Mouse (Mus musculus) WW6 (cell line): ENCODE data around the gene Rec8.

ENCODE experiments used
- DNase-seq: peaks from one replicate; pipeline ENCODE4 v3.0.0-alpha.2; 2013; ENCODE audit warnings: low read depth, low spot score

Rec8 gene

DNA sequence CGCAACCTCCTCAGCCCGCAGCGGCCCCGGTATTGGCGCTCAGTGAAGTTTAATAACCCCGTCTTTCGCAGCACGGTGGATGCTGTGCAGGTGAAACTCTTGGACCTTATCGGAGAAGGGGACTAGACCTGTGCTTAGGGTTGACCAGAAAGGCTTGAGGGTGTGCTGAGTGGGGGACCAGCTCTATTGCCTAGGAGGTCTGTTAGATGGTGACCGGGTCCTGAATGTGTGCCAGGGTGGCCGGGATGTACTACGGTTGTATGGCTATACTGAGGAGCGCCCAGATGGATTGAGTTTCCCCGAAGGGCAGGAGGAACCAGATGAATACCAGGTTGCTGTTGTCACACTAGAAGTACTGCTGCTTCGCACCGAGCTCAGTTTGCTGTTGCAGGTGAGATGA is 25.6 kb upstream of the Rec8 start:
- DNase-seq, result no peak

DNA sequence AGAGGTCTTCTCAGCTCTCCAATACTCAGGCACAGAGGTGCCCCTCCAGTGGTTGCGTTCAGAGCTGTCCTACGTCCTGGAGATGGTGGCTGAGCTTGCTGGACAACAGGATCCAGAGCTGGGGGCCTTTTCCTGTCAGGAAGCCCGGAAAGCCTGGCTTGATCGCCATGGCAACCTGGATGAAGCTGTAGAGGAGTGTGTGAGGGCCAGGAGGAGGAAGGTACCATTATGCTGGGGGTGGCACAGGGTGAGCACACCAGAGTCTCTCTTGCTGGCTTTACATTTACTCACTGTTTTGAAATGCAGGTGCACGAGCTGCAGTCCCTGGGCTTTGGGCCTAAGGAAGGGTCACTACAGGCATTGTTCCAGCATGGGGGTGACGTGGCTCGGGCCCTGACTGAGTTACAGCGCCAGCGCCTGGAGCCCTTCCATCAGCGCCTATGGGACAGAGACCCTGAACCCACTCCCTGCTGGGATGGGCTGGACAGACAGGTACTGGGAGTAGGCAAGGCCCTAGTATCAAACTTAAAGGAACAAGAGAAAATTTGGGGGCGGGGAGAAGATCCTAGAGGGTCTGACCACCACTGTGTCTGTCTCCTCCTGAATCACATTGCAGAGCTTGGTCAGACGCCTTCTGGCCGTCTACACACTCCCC is 21.7 kb upstream of the Rec8 start:
- DNase-seq, result no peak

- no peak for DNase-seq
Measured at GRCm38 (mm10) chr14:55598521-55599390, 19.1 kb upstream of the Rec8 start.

GRCm38 (mm10) chr14:55603271-55603632 is 14.6 kb upstream of the Rec8 start, which contains the start of gene Irf9:
Gene Irf9, plus strand, starts transcription at chr14:55603571.
- DNase-seq, result no peak

GRCm38 (mm10) chr14:55603633-55604576 is 13.9 kb upstream of the Rec8 start:
- DNase-seq, result peak; percentile 92

- no peak for DNase-seq
Measured at GRCm38 (mm10) chr14:55604823-55605222, 13.0 kb upstream of the Rec8 start.

DNA sequence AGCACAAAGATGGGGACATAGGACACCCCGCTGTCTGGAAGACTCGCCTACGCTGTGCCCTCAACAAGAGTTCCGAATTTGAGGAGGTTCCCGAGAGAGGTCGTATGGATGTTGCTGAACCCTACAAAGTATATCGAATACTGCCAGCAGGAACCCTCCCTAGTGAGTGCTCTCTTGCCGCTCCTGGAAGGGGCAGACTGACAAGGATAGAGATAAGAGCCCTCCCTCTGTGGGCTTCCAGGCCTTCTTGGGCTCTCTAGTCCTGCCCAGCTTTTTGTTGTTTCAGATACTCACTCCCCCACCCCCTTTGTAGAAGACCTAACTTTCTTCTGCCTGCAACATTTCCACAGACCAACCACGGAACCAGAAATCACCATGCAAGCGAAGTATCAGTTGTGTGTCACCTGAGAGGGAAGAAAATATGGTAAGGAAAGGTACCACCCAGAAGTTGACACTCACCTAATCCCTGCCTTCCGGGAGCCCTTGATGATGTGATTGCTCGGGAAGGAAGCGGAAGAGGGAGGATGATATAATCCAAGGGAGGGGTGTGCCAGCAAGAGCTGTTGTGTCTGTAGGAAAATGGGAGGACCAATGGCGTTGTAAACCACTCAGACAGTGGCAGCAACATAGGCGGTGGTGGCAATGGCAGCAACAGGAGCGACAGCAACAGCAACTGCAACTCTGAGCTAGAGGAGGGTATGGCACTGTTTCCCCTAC is 11.9 kb upstream of the Rec8 start:
- DNase-seq, result no peak

DNA sequence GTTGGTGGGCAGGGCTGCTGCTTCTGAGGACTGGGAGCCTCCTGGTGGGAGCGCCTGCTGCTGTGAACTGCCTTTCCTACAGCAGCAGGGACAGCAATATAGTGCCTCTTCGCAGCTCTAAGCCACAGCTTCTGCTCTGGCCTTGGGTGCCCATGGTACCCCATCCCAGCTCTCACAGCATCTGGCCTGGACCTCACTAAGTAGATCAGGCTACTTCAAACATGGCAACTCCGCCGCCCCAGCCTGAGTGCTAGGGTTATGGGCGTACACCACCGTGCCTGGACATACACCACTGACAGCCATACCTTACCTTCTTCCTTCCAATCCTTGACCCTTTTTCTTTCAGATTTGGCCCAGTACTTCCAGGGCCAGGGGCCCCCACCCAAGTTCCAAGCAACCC is 9.5 kb upstream of the Rec8 start:
- DNase-seq, result no peak

DNA sequence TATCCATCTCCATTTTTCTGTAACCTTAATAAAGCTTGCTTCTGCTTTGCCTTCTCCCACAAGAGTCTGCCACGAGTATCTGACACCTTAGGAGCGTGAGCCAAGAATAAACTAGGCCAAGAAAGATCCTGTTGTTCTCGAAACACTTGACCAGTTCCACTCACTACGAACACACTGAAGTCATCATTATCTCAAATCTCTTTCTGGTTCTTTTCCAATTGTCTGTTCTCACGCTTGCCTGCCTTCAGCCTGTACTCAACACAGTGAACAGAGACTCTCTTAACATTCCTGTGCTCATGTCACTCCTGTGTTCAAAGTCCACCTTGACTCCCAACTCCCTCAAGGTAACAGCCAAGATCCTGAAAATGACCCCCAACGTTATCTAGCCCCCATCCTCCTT is 4.5 kb upstream of the Rec8 start:
- DNase-seq, result no peak

DNA sequence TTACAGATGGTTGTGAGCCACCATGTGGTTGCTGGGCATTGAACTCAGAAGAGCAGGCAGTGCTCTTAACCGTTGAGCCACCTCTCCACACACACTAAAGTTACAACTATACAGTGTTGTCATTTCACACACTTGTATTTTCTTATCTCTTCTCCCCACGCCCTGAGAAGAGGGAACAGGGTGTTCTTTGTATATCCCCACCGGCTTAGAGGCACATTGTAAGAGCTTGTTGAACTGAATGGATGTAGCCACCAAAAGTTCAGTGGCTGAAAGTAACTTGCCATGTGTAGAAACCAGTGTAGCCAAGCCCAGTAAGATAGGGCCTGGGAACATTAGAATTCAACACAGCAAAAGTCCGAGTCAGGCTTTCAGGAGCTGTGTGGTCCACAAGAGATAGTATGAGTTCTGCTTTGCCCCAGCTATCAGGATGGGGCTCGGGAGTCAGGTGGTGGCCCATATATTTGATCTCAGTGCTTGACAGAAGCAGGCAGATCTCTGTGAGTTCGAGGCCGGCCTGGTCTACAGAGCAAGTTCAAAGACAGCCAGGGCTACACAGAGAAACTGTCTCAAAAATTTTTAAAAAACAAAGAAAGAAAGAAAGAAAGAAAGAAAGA is 3.2 kb upstream of the Rec8 start:
- no peak for DNase-seq

DNA sequence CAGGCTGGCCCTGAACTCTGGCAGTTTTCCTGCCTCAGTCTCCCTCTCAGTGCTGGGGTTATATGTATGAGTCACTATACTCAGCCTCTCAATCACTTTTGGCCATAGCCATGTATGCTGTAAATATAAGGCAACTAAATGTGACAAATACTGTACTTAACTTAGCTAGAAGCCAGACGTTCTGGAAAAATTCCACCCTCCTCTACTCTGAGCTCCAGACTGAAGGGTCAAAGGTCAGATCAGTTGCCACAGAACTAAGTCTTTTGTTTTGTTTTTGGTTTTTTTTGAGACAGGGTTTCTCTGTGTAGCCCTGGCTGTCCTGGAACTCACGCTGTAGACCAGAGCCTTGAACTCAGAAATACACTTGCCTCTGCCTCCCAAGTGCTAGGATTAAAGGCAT is 2.0 kb upstream of the Rec8 start:
- DNase-seq, result no peak

DNA sequence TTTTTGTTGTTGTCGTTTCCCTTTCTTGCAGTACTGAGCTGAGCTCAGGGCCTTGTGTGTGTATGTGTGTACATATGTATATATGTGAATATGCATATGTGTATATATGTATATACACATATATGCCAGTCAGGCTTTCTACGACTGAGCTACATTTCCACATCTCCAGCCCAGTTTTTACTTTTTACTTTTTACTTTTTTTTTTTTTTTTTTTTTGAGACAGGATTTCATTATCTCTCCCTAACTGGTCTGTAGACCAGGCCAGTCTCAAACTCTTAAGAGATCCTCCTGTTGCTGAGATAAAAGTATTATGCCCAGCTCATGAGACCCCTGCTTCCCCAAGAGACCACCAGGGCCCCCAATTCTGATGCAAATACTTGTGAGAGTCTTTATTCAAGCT is 993 bp upstream of the Rec8 start:
- no peak for DNase-seq

GRCm38 (mm10) chr14:55618486-55619195 is 804 bp downstream of the Rec8 start:
- no peak for DNase-seq

DNA sequence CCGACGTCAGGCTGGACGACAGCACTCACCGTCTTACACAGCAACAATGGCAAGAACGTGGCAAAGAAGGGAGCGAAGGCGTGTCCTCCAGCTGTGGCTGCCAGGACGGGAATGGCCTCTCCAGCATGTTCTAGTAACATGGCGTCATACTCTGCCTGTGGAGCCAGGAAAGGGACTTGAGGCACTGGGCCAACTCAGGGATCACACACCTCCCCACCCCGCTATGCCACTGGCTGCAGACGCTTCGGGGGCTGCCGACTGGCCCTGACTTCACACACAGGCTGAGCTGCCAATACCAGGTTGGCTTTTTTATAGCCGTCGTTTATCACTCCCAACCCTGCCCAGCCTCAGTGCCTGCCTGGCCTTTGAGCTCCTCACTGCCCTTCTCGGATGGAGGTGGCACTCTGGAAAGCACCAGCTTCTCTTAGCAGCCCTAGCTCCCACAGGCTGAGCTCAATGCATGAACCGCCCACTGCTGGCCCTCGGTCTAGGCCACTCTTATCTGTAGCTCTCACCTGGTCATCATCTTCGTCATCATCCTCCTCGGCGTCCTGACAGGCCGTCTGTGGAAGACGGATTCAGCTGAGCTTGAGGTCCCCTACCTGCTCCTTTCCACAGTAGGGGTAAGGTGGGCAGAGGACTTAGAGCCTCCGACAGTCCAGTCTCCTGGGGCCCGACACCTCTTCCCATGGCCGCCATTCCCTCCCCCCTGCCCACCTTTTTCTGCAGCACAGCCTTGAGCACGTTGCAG is 10.4 kb downstream of the Rec8 start:
- no peak for DNase-seq

DNA sequence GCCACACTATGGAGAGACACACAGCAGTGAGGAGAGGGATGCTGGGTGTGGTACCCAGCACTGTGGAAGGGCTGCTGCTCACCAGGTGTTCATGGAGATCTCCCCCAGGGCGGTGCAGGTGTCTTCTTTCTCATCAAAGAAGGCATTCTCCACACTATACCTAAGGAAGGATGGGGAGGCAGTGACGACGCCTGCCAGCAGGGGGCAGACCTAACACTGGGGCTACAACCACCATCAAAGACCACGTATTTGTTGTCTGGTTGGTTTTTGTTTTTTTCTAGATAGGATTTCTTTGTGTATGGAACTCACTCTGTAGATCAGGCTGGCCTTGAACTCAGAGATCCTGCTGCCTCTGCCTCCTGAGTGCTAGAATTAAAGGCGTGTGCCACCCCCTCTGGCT is 11.5 kb downstream of the Rec8 start:
- DNase-seq, result no peak

DNA sequence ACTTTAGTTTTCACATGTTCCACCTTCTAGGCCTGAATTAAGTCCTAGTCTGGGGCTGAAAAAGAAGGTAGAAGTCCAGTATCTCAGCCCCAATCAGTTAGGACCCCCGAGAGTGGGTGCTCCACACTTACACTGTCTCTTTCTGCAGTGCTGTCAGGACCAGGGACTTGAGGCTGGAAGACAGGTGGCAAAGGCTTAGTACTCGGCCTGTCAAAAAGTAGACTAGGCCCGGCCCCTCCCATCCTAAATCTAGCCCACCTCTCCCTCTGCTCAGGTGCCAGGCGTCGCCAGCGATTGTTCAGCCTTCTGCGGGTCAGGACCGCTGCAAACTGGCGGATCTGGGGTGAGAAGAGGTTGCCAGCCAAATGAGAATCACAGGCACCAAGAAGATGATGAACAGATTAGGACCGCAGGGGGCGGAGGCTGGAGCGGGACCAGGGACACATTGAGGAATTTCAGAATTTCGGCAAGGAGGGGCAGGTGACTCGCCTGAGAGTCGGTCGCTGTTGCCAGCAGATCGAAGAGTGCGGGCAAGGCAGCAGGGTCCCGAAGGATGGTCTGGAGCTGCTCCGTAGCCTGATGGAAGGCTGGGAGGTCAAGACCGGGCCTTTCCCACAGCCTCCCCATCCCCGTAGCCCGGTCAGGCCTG is 17.2 kb downstream of the Rec8 start:
- DNase-seq, result no peak

DNA sequence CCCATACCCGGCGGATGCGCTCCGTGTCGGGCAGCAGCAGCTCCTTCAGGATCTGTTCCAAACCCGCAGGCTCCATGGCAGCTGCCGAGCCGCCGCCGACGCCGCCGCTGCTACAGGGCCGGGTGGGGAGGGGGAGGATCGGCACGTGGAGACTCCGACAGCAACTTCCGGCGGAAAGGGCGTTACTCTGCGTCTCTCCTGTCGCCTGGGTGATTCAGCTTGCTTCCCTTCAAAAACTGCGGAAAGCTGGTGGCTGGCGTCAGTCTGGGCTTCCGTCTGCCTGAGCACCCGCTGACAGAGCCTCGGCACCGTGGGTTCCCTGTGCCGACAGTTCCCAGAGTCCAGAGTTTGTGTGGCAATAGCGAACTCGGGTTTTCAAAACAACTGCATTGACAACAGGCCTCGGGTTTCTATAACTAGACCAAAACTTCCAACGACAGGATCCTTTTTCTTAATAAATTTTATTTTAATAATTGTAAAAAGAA is 17.7 kb downstream of the Rec8 start, which contains the start of gene Ipo4:
TSS of gene Ipo4 (minus strand) at position 435 of the 485 bp plus-strand sequence.
- DNase-seq, result peak; percentile 71

DNA sequence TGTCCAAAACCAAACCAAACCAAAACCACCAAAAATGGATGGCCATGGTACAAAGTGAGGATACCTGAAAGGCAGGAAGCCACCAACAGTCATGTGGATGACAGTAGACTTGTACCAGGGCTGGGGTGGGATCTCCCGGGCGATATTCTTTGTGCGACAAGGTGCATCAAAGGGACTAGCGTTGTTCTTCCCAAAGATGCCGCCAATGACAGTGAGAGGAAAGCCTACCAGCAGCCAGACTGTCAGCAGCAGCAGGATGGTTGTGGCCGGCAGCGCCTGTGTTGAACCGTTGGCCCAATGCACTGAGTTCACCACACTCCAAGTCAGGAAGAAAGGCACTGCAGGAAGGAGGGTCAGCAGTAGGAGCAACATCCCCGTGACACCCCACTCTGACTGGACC is 20.0 kb downstream of the Rec8 start, which contains the start of gene Gm49378:
TSS of gene Gm49378 (minus strand) at position 101 of the 400 bp plus-strand sequence.
- DNase-seq, result no peak

GRCm38 (mm10) chr14:55640816-55641215 is 23.0 kb downstream of the Rec8 start:
- DNase-seq, result no peak
